Mouse (Mus musculus): ENCODE data around the gene Bbs9.

The Bbs9 gene

DNA sequence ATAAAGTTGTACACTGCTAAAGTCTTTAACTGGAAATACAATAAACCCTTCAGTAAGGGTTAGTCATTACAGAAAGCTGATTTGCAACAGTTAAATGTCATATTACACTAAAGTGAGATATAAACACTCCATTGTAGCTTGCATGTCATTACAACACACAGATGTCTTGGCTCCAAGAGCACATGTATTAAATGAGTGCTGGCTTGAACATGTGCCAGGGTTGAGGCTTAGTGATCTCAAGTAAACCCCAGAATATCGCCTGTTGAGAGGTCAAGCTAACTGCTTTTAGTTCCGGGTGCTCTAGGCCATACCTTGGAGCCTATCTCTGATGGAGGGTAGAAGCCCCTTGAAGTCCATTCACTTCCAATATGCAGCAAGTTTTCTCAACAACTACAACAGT is 273.1 kb downstream of the Bbs9 start:
- peak in 1 of 2 experiments; percentile 13 for DNase-seq (ENCODE audit: low spot score in 2 of 2)

DNA sequence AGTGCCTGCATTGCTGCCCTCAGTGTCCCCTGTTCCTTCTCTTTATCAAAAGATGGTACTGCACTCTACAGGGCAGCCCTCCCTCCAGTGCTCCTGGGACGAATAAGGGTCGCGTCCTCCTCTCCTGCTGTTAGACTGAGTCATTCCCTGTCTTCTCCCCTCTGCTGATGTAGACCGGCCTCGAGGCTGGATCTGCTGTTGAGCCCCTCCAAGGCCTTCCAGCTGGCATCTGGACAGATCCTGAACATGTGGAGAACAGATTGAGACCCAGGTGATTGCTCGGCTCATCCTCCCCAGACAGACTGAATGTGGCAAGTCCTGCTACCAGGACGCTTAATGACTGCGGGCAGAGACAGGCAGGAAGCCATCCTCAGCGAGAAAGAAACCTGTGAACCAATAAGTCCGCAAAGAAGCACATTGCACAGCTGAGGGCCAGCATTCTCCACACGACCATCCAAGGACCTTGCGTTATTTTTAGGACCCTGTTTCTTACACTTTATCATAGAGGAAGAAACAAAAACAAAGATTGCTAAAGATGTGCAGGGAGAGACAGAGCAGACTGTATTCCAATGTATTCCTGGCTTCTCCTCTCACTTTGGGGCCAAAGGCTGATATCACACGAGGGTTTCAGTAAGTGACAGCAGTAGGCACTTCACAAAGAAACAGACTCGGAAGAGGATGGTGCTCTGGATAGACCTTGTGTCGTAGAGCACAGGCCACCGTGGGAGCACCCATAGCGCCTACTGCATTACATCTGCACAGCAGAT is 275.4 kb downstream of the Bbs9 start:
- DNase-seq (ENCODE audit: low spot score in 2 of 2) = no peak

- DNase-seq (ENCODE audit: low spot score in 2 of 2) = no peak
These were observed 276.0 kb downstream of the Bbs9 start for GRCm38 (mm10) chr9:22751546-22751929.

GRCm38 (mm10) chr9:22754081-22754672 is 278.7 kb downstream of the Bbs9 start:
- DNase-seq (ENCODE audit: low spot score in 2 of 2) = no peak

GRCm38 (mm10) chr9:22758487-22758886 is 283.0 kb downstream of the Bbs9 start:
- DNase-seq (ENCODE audit: low spot score in 2 of 2) = no peak

DNA sequence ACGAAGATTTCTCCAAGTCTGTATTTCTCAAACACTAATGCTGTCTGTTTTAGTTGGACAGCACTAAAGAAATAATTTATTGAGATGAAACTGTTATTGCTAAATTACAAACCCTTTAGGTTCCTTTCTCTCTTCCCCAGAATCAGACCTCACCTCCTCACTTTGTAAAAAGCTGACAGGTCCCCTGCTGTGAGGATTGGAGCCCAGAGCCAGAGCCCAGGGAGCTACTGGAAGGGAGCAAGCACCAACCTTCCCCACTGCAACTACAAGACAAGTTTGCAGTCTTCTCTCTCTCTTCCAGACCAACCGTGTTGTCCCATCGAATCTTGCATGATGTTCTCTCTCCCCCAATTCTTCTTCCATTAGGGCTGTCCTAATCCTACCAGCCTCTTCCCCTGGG is 283.7 kb downstream of the Bbs9 start:
- no peak for DNase-seq (ENCODE audit: low spot score in 2 of 2)

GRCm38 (mm10) chr9:22760376-22760775 is 284.9 kb downstream of the Bbs9 start:
- DNase-seq (ENCODE audit: low spot score in 2 of 2) = no peak

DNA sequence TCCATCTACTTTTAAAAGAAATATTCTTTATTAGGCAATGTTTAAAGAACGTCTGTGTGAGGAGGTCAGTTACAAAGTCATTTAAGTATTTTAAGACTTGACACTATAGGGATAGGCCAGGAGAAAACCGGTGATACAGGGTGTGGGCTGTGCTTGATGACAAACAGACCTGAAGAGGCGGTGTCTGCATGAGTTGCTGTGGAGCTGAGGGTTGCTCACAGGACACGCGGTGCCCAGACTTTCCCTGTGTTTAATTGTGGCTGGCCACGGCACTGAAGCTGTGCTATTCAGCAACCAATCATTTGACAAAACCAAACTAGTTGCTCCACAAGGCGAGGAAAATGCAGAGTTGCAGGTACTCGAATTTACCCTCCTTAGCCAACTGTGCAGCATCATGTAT is 286.0 kb downstream of the Bbs9 start:
- no peak for DNase-seq (ENCODE audit: low spot score in 2 of 2)

DNA sequence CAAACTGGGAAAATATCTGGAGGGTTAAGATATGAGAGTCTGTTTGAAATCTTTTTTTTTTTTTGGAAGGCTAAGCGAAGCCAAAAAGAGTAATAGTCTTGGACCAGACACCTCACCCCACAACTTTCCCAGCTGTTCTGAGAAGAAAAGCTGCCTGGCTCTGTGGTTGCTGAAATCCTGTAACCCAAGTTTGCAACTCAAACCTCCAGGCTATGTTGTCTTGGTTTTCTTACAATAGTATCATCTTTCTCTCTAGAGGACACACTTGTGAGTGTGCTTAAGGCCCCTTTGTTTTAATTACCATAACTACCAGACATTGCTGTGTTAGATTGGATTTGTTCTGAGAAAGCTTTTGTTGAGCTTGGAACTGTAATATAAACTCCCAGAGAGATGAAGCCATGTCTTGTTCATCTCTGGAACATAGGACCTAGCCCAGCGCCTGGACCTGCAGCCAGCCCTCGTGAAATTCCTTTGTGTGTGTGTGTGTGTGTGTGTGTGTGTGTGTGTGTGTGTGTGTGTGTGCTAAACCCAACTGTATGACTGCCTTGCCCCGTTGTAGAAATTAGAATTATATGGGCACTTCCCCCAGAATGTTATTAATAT is 290.2 kb downstream of the Bbs9 start:
- DNase-seq (ENCODE audit: low spot score in 2 of 2) = no peak

GRCm38 (mm10) chr9:22767154-22767553 is 291.6 kb downstream of the Bbs9 start:
- DNase-seq (ENCODE audit: low spot score in 2 of 2) = no peak

GRCm38 (mm10) chr9:22767860-22768259 is 292.3 kb downstream of the Bbs9 start:
- no peak for DNase-seq (ENCODE audit: low spot score in 2 of 2)

- DNase-seq (ENCODE audit: low spot score in 2 of 2) = no peak
These were observed 296.3 kb downstream of the Bbs9 start for GRCm38 (mm10) chr9:22771785-22772184.

DNA sequence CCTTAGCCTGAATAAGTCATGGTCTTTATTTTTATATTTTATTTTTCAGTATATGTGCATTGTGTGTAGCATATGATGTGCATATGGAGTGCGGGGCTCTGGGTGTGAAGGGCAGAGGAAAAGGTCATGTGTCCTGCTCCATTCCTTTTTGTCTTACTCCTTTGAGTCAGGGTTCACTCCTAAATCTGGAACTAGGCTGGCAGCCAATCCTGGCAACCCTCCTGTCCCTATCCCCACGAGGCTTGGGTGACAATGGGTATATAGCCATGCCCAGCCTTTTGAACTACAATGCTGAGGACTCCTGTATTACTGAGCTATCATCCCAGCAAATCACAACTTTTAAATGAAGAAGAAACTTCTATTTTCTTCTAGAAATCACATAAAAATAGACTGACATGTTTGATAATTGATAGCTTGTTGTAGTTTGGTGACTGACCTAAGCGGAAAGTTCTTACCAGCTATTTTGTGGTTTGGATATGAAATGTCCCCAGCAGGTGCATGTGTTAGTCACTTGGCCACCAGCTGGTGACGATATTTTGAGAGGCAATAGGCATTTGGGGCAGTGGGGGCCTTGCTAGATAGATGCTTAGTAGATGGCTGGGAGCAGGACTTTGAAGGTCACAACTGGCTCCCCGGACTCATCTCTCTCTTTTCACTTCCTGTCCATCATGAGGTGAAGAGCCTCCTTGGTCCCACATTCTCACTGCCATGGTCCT is 300.9 kb downstream of the Bbs9 start:
- DNase-seq (ENCODE audit: low spot score in 2 of 2) = no peak

GRCm38 (mm10) chr9:22777425-22777824 is 301.9 kb downstream of the Bbs9 start:
- no peak for DNase-seq (ENCODE audit: low spot score in 2 of 2)

- no peak for DNase-seq (ENCODE audit: low spot score in 2 of 2)
These were observed 304.1 kb downstream of the Bbs9 start for GRCm38 (mm10) chr9:22779631-22780030.

DNA sequence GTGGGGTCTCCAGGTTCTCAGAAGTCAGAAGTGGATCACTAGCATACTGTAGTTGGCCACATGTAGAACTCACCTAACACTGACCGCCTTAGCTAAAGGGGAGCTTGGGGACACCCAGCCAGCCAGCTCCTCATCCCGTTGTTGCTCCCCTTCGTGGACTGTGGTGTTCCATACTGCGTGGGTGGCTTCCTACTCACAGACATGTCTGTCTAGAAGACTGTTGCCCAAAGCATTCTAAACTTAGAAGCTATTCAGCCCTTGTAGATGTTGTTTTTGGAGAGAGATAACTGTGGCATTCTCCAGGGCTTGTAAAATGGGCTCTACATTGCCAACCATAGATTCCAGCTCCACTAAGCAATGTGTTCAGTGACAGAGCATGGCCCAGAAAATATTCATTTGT is 310.5 kb downstream of the Bbs9 start:
- DNase-seq (ENCODE audit: low spot score in 2 of 2) = no peak

DNA sequence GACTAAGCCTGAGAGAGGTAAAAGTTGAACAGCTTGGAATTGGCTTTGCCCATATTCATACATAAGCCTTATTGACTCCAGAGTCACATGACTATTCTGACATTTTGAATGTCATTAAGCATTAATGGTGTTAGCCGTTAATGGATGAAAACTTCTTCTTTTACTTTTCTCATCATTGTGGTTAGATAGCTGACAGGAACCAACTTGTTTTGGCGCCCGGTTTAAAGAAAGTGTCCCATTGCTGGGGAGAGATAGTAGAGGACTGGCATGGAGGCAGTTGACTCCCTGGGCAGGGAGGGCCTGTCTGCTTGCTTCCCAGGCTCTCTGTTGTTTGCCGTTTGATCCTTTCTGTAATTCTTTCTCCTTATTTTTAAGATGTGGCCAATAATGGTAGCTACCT is 312.9 kb downstream of the Bbs9 start:
- DNase-seq (ENCODE audit: low spot score in 2 of 2) = no peak

DNA sequence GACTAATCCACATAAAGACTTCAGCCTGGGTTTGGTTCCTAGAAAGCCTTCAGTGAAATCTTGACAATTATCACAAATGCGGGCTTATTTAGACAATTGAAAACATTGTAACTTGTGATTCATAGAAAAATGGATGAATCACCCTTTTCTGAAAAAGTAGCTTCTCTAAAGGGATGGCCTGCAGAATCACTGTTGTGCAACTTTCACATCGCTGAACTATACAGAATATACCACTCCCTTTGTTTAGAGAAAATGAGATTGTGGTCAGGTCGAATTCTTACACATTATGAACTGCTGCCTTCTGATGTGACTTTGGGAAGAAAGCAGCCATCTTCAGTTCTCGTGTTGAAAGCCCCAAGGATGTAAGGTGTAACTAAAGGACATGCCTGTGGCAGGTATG is 313.3 kb downstream of the Bbs9 start:
- no peak for DNase-seq (ENCODE audit: low spot score in 2 of 2)

DNA sequence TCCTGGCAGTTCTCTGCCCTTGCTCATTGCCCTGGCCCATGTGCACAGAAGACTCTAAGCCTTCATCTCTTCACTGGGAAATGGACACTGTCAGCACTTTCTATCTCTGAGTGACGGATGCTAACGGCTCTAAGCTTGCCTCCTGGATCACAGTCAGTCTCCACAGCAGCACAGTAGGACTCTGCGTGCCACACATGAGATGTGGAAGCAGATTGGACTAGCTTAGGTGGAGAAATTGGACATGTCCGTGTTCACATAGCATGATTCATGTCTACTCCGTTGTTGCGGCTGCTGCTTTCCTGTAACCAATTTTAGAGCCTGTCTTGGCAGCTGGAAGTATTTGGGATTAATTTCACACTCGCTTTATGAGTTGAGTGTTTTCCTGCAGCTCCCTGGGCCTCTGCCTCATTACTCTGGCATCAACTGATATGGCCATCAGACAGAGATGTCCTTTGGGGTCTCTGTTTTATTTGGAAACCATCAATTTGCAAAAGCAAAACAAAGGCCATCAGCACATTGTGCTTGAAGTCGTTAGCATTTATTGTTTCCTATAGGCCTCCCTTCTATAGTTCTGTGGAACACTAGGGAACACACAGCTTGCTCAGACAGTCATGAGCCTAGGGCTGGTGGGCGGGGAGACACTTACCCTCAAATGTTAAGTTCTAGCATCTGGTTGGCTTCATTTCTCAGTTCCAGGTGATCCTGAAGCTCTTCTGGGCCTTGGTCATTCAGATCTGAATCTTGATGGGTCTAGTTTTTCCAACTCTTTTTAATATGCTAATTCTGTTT is 314.1 kb downstream of the Bbs9 start:
- DNase-seq (ENCODE audit: low spot score in 2 of 2) = no peak

- no peak for DNase-seq (ENCODE audit: low spot score in 2 of 2)
These were observed 315.7 kb downstream of the Bbs9 start for GRCm38 (mm10) chr9:22791208-22791607.

GRCm38 (mm10) chr9:22791750-22792149 is 316.2 kb downstream of the Bbs9 start:
- DNase-seq (ENCODE audit: low spot score in 2 of 2) = no peak

DNA sequence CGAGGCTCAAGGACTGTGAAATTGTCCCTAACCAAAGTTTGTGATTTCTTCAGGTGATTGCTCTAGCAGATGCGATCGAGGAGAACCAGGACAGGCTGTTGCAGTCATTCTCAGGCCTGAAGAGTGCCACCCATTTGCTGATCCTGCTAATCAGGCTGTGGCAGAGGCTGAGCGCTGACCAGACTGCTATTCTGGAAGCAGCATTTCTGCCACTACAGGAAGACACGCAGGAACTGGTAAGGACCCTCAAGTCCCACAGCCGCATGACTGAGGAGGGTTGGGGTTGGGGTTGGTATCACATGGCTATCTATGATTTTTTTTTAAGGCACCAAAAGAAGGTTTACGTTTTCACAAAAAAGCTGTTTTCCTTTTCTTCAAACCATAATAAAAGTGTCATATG is 318.2 kb downstream of the Bbs9 start:
- DNase-seq (ENCODE audit: low spot score in 2 of 2) = no peak
